Mouse (Mus musculus) adrenal gland, postnatal 14 days (tissue): Measurements from ENCODE around the gene Foxk1. TPM values are rescaled to one million over a fixed set of nuclear protein-coding genes. Genes with fewer than 3 reads are reported as not detected.
A peak's percentile ranks its signal among the peaks of the same experiment; 100 is the strongest.

Experiments
- DNase-seq: peaks from one replicate; pipeline ENCODE4 v3.0.0; 2021; ENCODE audit warnings: mixed read lengths
- total RNA-seq: library from RNA; stranded (reverse); gene quantifications from 2 replicates; pipeline ENCODE4 v1.2.3, GENCODE M21; 2021

Foxk1 gene
- total RNA-seq, 1 experiment from 2014 or later: 20.2 TPM

- peak; percentile 45 for DNase-seq
These were observed 13.6 kb upstream of the Foxk1 start for GRCm38 (mm10) chr5:142387716-142388115.

- no peak for DNase-seq
These were observed 9.6 kb upstream of the Foxk1 start for GRCm38 (mm10) chr5:142391691-142392090.

GRCm38 (mm10) chr5:142394602-142395252, 6.6 kb upstream of the Foxk1 start:
- DNase-seq: no peak

GRCm38 (mm10) chr5:142395909-142396308, 5.4 kb upstream of the Foxk1 start:
- DNase-seq: no peak

GRCm38 (mm10) chr5:142400181-142400883, 965 bp upstream of the Foxk1 start:
- DNase-seq: no peak

- peak; percentile 65 for DNase-seq
These were observed 636 bp downstream of the Foxk1 start for GRCm38 (mm10) chr5:142401641-142402625.

- DNase-seq: no peak
These were observed 2.4 kb downstream of the Foxk1 start for GRCm38 (mm10) chr5:142403694-142404093.

- no peak for DNase-seq
These were observed 3.0 kb downstream of the Foxk1 start for GRCm38 (mm10) chr5:142404307-142404706.

- no peak for DNase-seq
These were observed 4.1 kb downstream of the Foxk1 start for GRCm38 (mm10) chr5:142405426-142405825.

- no peak for DNase-seq
These were observed 5.1 kb downstream of the Foxk1 start for GRCm38 (mm10) chr5:142406401-142406800.

- peak; percentile 55 for DNase-seq
These were observed 5.6 kb downstream of the Foxk1 start for GRCm38 (mm10) chr5:142406937-142407336.

GRCm38 (mm10) chr5:142407381-142407780, 6.1 kb downstream of the Foxk1 start:
- no peak for DNase-seq

GRCm38 (mm10) chr5:142409169-142409568, 7.9 kb downstream of the Foxk1 start:
- no peak for DNase-seq

- no peak for DNase-seq
These were observed 9.1 kb downstream of the Foxk1 start for GRCm38 (mm10) chr5:142410348-142410747.

GRCm38 (mm10) chr5:142412678-142413385, 11.5 kb downstream of the Foxk1 start:
- peak; percentile 52 for DNase-seq

GRCm38 (mm10) chr5:142413723-142414445, 12.6 kb downstream of the Foxk1 start:
- DNase-seq: no peak

- DNase-seq: no peak
These were observed 14.1 kb downstream of the Foxk1 start for GRCm38 (mm10) chr5:142415401-142415800.

GRCm38 (mm10) chr5:142416070-142416775, 14.9 kb downstream of the Foxk1 start:
- DNase-seq: no peak

- no peak for DNase-seq
These were observed 15.8 kb downstream of the Foxk1 start for GRCm38 (mm10) chr5:142417104-142417503.

- no peak for DNase-seq
These were observed 16.6 kb downstream of the Foxk1 start for GRCm38 (mm10) chr5:142417876-142418275.

- no peak for DNase-seq
These were observed 17.1 kb downstream of the Foxk1 start for GRCm38 (mm10) chr5:142418419-142418818.
